ENCODE assay signal across 8 mouse cellular contexts in genomic region chr1:181615866-181616491, GRCm38 (mm10). TPM values are rescaled to one million over a fixed set of nuclear protein-coding genes. Genes with fewer than 3 reads are reported as not detected.
DNase-seq lines count a peak whose midpoint lies in the region; ATAC-seq and TF ChIP-seq lines count a peak whose summit lies in the region.

No protein-coding gene starts in this region.

- peak; percentile 52 to 56 for DNase-seq in heart, adult 2 months
- no peak for DNase-seq in heart, embryonic 10.5 days (ENCODE audit: low spot score)
- DNase-seq in brain, embryonic 14.5 days (ENCODE audit: low read depth), result peak; percentile 83
- peak; percentile 55 to 65 for DNase-seq in heart, postnatal 36 days
- peak; percentile 62 for DNase-seq in layer of hippocampus, adult 9-11 months
- peak; percentile 91 for DNase-seq in lung, postnatal 36 days
- peak; percentile 78 for DNase-seq in right cerebral cortex, postnatal 4 days

- H3K4me3 ChIP-seq in heart, adult 2 months, result no peak overlapping the region
- H3K4me3 ChIP-seq in heart, embryonic 10.5 days, result no peak overlapping the region

- TF ChIP-seq POLR2A in heart, adult 2 months (IDR thresholded peaks at IDR 0.05; ENCODE audit: insufficient read depth, low read depth, low read length), result no peak
- no peak for TF ChIP-seq POLR2A in brain, embryonic 14.5 days (IDR thresholded peaks at IDR 0.05; ENCODE audit: borderline replicate concordance, extremely low read depth, insufficient read depth, insufficient read length, poor library complexity, severe bottlenecking)

- H3K36me3 ChIP-seq in heart, adult 2 months (ENCODE audit: control insufficient read depth, insufficient read depth, low read length), result no peaks in the 10 kb centered on the region
- no peaks in the 10 kb centered on the region for H3K36me3 ChIP-seq in heart, embryonic 10.5 days

- 42% methylated on average over 11 of the region's 11 CpGs for WGBS in heart, adult 2 months
- WGBS in heart, embryonic 10.5 days, result 42% methylated on average over 11 of the region's 11 CpGs

- H3K27me3 ChIP-seq in heart, adult 2 months (ENCODE audit: control insufficient read depth, insufficient read depth, low read length), result no peaks in the 10 kb centered on the region
- H3K27me3 ChIP-seq in heart, embryonic 10.5 days (ENCODE audit: insufficient read depth, poor library complexity, severe bottlenecking), result no peaks in the 10 kb centered on the region

- intact Hi-C loops in heart, adult 2 months (cut with DNase I), result loop anchor here (10.0 kb wide), 1 partner anchor 341 kb away; no protein-coding TSS in a partner anchor
- intact Hi-C loops in heart, postnatal 36 days (cut with DNase I), result loop anchor here (5.0 kb wide), 4 partner anchors 69 to 629 kb away; no protein-coding TSS in a partner anchor

- peak; percentile 97; the same call in 1 of the 2 replicates for TF ChIP-seq CTCF in heart, adult 2 months (IDR thresholded peaks at IDR 0.05)
- TF ChIP-seq CTCF in brain, embryonic 14.5 days (IDR thresholded peaks at IDR 0.05; ENCODE audit: borderline replicate concordance, extremely low read depth, insufficient read depth, insufficient read length), result peak; percentile 78

- no peaks in the 10 kb centered on the region for H3K9me3 ChIP-seq in heart, embryonic 10.5 days

- H3K9ac ChIP-seq in heart, adult 2 months (ENCODE audit: low read depth, low read length), result no peak overlapping the region

- no peak overlapping the region for H3K27ac ChIP-seq in heart, adult 2 months
- no peak overlapping the region for H3K27ac ChIP-seq in heart, embryonic 10.5 days

- peak; percentile 52 for ATAC-seq in erythroid progenitor cell, adult 5-6 weeks (replicated peaks; ENCODE audit: low FRiP score, poor library complexity, severe bottlenecking)

- H3K4me1 ChIP-seq in heart, adult 2 months (ENCODE audit: control insufficient read depth, insufficient read depth, low read length), result no peaks in the 10 kb centered on the region
- H3K4me1 ChIP-seq in heart, embryonic 10.5 days, result no peaks in the 10 kb centered on the region

- no peaks in the 10 kb centered on the region for H3K79me2 ChIP-seq in heart, adult 2 months (replicated peaks; ENCODE audit: control insufficient read depth, insufficient read depth, low read length)

- no peak for TF ChIP-seq EP300 in heart, adult 2 months (IDR thresholded peaks at IDR 0.05; ENCODE audit: insufficient read depth, low read depth, low read length)

RNA-seq across cellular contexts. Expression of gene Dnah14, which starts 39.6 kb away (rescaled TPM):
- not detected for total RNA-seq in heart, adult 2 months (2021)
- 0.23 TPM in 1 of 2 replicates, not detected in the other for polyA plus RNA-seq in heart, adult 2 months (2012; rRNA removed)
- polyA plus RNA-seq in heart, embryonic 10.5 days (2016; fragmentation: Nextera tagmentation; extraction: Ambion mirVana), result 0.80 and 0.92 TPM in 2 replicates
- 0.03 and 0.14 TPM in 2 replicates for polyA plus RNA-seq in brain, embryonic 14.5 days (2012; rRNA removed)
- not detected in 2 replicates for total RNA-seq in erythroid progenitor cell, adult 5-6 weeks (2015; ENCODE audit: low replicate concordance)
- 3.4 and 40.2 TPM in 2 replicates for total RNA-seq in erythroid progenitor cell, adult 5-6 weeks (2017; ENCODE audit: low replicate concordance)
- not detected for total RNA-seq in heart, postnatal 36 days (2021)
